Mouse (Mus musculus) E14TG2a.4 (cell line): ENCODE results near the gene Caprin1.

ENCODE experiments used
- CTCF ChIP-seq: conservative IDR thresholded peaks from 2 replicates; pipeline ENCODE4 v1.5.1; 2014; ENCODE audit warnings: low read length
- NANOG ChIP-seq: IDR thresholded peaks from 2 replicates; pipeline ENCODE4 v1.6.1; 2014; ENCODE audit warnings: borderline replicate concordance, low read length, mixed read lengths
- POU5F1 ChIP-seq: IDR thresholded peaks from 2 replicates; pipeline ENCODE4 v1.6.1; 2014; ENCODE audit warnings: low read length, borderline replicate concordance

DNA sequence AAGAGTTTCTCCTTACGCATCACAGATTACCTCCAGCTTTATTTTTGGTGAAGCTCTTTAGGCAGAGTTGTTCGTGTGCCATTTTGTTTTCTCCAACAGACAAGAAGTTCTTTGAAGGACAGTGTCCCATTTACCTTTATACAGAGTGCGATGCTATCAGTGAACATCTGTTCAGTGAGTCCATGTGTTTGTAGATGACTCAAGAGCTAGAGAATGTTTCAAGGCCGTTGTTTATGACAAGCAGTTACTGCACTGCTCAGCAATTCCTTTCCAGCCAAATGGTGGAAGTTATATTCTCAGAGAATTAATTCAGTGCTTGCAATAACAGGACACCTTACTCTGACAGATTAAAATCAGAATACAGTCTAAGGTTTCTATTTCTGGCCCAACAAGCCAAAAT lies 27.5 kb upstream of the Caprin1 start:
- no peak for TF ChIP-seq CTCF
- TF ChIP-seq POU5F1 = no peak
- no peak for TF ChIP-seq NANOG
